Mouse (Mus musculus): ENCODE measurements at regions not wholly inside any gene's neighbourhood (a gene's known extent, or its start where the extent isn't known, plus 50 kb on each side); places are given as distances from the start of the nearest gene placed in this dataset.

DNA sequence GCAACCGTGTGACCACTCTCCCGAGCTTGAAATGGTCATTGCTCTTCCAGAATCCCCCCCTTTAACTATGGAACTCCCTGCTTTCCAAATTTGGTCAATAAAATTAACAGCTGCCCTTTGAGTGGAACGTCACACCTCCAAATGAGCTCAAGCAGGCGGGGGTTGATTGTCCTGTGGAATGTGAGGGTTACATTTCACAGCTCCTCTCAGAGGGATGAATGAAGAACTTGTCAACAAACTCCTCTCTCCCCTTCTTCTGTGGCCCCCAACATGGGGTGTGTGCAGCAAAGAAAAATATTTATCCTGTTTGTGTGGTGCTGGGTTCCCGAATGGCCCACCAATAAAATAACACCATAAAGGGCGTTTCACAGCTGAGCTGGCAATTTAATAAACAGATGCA, 344.8 kb upstream of the Sall1 start:
- TF ChIP-seq CTCF (conservative IDR thresholded peaks at IDR 0.05; ENCODE audit: insufficient read depth, insufficient read length, low read depth, low read length) (no peak), POLR2A (IDR thresholded peaks at IDR 0.05; ENCODE audit: low read depth, low read length) (no peak)

Measured in kidney, adult 2 months (tissue).